Mouse (Mus musculus) spleen, adult 18-20 months (tissue): ENCODE measurements around the gene Rora.

Source experiments
- DNase-seq, 2 experiments: peaks; one replicate each; pipeline ENCODE4 v3.0.0; 2022; ENCODE audit warnings: mixed read lengths in 2 of 2

Gene Rora

GRCm38 (mm10) chr9:68760876-68761275 lies 107.3 kb downstream of the Rora start:
- DNase-seq, result no peak

GRCm38 (mm10) chr9:68761672-68762071 lies 108.1 kb downstream of the Rora start:
- no peak for DNase-seq

GRCm38 (mm10) chr9:68765595-68765994 lies 112.0 kb downstream of the Rora start:
- DNase-seq, result no peak

- no peak for DNase-seq
Measured at GRCm38 (mm10) chr9:68769638-68770037, 116.1 kb downstream of the Rora start.

- DNase-seq, result no peak
Measured at GRCm38 (mm10) chr9:68771383-68771782, 117.8 kb downstream of the Rora start.

GRCm38 (mm10) chr9:68773770-68774169 lies 120.2 kb downstream of the Rora start:
- no peak for DNase-seq

- no peak for DNase-seq
Measured at GRCm38 (mm10) chr9:68782011-68782410, 128.4 kb downstream of the Rora start.

GRCm38 (mm10) chr9:68782604-68783003 lies 129.0 kb downstream of the Rora start:
- DNase-seq, result no peak

- DNase-seq, result no peak
Measured at GRCm38 (mm10) chr9:68783246-68783645, 129.7 kb downstream of the Rora start.

- no peak for DNase-seq
Measured at GRCm38 (mm10) chr9:68786614-68787293, 133.2 kb downstream of the Rora start.

GRCm38 (mm10) chr9:68787665-68788064 lies 134.1 kb downstream of the Rora start:
- no peak for DNase-seq

- DNase-seq, result no peak
Measured at GRCm38 (mm10) chr9:68790922-68791321, 137.3 kb downstream of the Rora start.

GRCm38 (mm10) chr9:68791982-68792540 lies 138.5 kb downstream of the Rora start:
- DNase-seq, result no peak

- DNase-seq, result no peak
Measured at GRCm38 (mm10) chr9:68795314-68795713, 141.7 kb downstream of the Rora start.

GRCm38 (mm10) chr9:68798221-68798620 lies 144.6 kb downstream of the Rora start:
- no peak for DNase-seq

- no peak for DNase-seq
Measured at GRCm38 (mm10) chr9:68799065-68799464, 145.5 kb downstream of the Rora start.

GRCm38 (mm10) chr9:68804229-68804628 lies 150.6 kb downstream of the Rora start:
- no peak for DNase-seq

GRCm38 (mm10) chr9:68805776-68806175 lies 152.2 kb downstream of the Rora start:
- DNase-seq, result no peak

- DNase-seq, result no peak
Measured at GRCm38 (mm10) chr9:68807735-68808134, 154.1 kb downstream of the Rora start.

GRCm38 (mm10) chr9:68809536-68809935 lies 155.9 kb downstream of the Rora start:
- no peak for DNase-seq

GRCm38 (mm10) chr9:68814723-68815122 lies 161.1 kb downstream of the Rora start:
- no peak for DNase-seq

- no peak for DNase-seq
Measured at GRCm38 (mm10) chr9:68815877-68816276, 162.3 kb downstream of the Rora start.

GRCm38 (mm10) chr9:68820036-68820435 lies 166.4 kb downstream of the Rora start:
- no peak for DNase-seq

GRCm38 (mm10) chr9:68820478-68820877 lies 166.9 kb downstream of the Rora start:
- no peak for DNase-seq

- DNase-seq, result no peak
Measured at GRCm38 (mm10) chr9:68821388-68821787, 167.8 kb downstream of the Rora start.
